Mouse (Mus musculus) adrenal gland, postnatal 36 days (tissue): ENCODE data around the gene Oscp1. TPM values are rescaled to one million over a fixed set of nuclear protein-coding genes. Genes with fewer than 3 reads are reported as not detected.
A peak's percentile ranks its signal among the peaks of the same experiment; 100 is the strongest.

ENCODE experiments used
- DNase-seq, 2 experiments: peaks; one replicate each; pipeline ENCODE4 v3.0.0; 2021; ENCODE audit warnings: mixed read lengths in 1 of 2
- long read RNA-seq, 2 experiments: library from polyadenylated mRNA; stranded (forward); transcript quantifications; one replicate each; pipeline ENCODE4 v2.0.0; 2021; ENCODE audit warnings: borderline sequencing depth in 2 of 2
- total RNA-seq, 2 experiments: library from RNA; stranded (reverse); gene quantifications; 2 replicates each; pipeline ENCODE4 v1.2.3; 2021

Gene Oscp1
- total RNA-seq: 10 to 100 TPM in 1 of 2 experiments, 1 to 10 TPM in 1; 9.7 to 15.2 TPM
- long read RNA-seq, experiment 1, full-length matches to known transcripts: 5 of 7 reads
- long read RNA-seq, experiment 1, partial matches to known transcripts: 1 of 7 reads
- long read RNA-seq, experiment 1, other reads (novel, unspliced or antisense): 1 of 7 reads
- long read RNA-seq, experiment 2, full-length matches to known transcripts: 2 of 3 reads
- long read RNA-seq, experiment 2, partial matches to known transcripts: 1 of 3 reads
- long read RNA-seq, experiment 2, other reads (novel, unspliced or antisense): 0 of 3 reads

DNA sequence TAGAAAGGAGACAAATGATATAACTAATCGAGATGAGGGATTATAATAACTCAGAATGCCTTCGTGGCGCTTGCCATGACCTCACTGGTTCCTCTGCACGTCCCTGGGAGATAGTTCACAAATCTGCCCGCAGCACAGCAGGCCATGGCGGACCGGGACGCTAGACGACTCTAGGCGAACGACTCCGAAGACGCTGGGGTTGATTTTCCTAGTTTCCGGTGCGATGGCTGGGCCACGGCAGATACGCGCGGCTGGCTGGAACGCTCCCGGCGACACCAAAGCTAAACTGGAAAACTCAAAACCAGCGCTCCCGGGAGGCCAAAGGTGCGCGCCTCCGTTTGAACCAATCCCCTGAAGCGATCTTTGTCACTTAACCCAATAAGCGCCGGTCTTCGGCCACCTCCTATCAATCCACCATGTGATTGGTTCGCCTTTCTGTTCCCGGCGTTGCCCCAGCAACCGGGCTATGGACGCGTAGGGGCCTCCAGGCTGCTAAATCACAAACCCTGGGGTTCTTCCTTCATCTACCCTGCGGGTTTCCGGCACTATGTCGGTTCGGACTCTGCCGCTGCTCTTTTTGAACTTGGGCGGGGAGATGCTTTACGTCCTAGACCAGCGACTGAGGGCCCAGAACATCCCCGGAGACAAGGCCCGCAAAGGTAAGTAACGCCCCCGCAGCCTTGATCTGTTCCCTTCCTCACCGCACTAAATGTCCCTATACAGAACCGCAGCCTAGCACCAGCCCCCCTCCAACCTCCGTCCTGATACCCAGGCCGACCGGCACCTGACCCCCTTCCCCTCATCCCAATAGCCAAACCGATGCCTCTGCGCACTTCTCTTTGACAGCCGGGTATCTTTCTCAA, at the start of gene Oscp1:
Gene Oscp1, plus strand, starts transcription at position 432 of the 863 bp plus-strand sequence.
- peak; percentile 90 to 91 for DNase-seq

DNA sequence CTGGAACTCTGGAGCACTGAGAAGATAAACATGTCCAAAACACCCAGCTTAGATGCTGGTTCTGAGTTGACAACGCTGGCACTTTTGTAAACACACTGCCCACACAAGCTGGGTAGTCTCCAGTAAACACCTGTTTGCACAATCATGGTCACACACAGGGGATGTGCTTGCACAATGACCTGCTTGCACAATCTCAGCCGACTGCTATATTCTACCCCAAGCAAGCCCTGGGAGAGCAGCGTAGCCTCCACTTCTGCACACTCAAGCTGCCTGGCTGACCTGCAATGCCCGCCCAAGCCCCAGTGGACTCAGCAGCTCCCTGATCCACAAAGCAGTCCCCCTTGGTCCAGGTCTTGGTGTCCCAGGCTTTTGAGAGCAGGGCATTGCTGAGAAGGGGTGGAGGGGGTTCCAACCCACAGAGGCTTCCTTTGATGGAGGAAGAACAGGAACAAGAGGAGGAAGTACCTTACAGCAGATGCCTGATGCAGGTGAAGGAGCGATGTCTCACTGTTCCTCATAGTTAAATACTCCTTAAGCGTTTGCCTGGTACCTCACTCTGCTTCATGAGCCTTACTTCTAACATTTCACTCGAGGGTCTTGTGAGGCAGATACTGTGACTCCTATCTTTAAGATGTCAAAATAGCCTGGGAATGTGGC, 40.6 kb upstream of the Oscp1 start:
- DNase-seq: no peak

DNA sequence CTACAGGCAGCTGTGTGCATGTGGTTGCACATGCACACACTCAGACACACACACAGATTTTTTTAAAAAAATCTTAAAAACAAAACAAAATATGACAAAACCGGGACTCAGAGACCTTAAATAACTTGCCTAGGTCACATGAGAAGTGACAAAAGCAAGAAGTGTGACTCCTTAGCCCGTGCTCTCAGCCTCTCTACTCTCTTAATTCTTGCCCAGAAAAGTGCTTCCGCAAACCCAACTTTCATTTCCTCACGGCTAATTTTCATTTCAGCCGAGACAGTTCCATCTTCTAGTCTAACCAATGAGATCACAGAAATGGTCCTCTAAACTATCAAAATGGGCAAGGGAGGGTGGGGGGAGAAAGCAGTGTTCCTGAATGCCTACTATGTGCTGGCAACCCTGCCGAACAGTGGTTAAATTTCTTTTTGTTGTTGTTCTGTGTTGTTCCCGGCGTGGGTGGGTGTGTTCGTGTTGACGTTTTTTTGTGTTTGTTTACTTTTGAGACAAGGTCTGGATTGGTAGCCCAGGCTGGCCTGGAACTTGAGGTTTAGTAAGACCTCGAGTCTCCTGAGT, 39.3 kb upstream of the Oscp1 start:
- no peak for DNase-seq

DNA sequence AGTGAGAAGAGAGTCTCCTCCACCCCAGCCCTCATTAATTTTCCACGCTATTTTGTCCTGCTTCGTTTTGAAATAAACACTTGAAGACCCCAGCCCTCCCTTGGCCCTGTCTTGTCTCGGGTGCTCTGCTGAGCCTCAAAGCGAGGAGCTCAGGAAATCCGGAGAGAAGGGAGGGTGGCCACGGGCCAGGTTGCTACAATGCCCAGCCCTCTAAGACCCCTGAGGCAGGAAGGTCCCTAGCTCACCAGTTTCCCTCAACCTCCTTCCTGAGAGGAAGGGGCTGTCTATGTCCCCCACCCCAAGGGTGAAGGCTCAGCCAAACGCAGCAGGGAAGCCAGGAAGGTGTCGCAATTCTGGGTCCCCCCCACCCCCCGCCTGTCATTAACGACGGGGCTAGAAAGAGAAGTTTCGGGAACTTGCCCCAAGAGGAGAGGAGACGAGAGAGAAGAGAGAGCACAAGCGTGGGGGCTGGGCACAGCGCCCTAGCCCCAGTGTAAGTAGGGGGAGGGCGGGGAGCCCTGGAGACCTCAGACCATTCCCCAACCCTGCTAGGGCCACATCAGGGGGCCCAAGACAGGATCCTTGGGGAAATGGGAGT, 34.0 kb upstream of the Oscp1 start, which contains the start of gene Csf3r:
Gene Csf3r, plus strand, starts transcription at position 248 of the 598 bp plus-strand sequence.
- no peak for DNase-seq

DNA sequence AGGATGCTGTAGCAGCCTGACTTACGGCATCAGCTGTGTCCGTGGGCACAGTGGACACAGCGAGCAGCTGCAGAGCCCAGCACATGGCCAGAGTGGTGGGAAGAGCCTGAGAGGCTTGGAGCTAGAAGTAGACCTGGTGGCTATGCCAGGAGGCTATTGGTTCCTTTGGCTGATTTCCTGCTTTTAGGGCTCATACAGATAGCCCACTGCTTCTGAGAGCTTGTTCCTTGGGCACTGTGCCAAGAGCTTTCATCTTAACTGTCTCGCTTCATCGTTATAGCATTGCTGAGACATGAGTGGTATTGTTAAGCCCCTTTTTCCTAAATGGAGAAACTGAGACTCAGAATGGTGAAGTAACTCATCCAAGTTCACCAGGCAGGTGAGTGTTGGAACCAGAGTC, 32.6 kb upstream of the Oscp1 start:
- no peak for DNase-seq

DNA sequence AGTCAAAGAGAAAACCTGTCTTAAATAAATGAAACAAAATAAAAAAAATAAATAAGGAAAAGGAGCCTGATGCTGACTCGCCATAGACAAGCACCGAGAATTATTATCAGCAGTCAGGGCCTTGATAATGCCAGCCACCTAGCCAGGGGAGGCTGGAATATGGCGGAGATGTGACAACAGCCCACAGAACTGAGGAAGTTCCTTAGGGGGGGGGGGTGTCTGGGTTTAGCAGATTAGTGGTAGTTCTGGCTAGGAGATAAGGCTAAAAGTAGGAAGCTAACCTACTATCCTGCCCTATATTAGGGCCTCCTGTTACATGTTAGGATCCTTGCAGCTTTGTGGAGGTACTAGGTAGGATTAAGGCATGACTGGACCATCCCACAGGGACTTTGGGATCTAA, 30.4 kb upstream of the Oscp1 start:
- DNase-seq: no peak

DNA sequence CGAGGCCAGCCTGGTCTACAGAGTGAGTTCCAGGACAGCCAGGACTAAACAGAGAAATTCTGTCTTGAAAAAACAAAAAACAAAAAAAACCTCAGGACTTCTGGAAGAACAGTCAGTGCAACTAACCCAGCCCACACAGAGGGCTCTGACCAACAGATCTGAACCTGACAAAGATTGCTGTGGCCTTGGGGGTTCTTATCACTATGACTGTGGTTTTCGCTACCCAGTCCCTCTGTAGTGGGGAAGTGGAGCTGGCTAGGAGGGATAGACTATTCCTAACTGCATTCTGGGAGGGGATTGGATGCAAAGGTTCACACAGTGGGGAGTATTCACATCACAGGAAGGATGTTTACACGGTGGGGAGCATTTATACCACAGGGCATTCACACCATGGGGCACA, 29.3 kb upstream of the Oscp1 start:
- DNase-seq: no peak

DNA sequence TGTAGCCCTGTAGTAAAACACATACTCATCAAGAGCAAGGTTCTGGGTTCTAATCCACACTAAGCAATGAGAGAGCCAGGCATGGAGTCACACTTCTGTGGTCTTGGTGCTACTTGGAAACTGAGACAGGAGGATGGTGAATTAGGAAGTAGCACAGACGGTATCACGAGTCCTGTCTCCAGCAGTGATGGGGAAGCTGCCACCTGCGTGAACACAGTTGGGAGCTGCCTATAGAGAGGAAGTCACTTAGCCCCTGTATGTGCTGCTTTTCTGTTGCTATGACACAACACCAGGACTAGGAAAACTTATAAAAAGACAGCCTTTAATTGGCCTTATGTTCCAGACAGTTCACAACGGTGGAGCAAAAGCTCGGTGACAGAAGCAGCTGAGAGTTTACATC, 27.7 kb upstream of the Oscp1 start:
- no peak for DNase-seq

DNA sequence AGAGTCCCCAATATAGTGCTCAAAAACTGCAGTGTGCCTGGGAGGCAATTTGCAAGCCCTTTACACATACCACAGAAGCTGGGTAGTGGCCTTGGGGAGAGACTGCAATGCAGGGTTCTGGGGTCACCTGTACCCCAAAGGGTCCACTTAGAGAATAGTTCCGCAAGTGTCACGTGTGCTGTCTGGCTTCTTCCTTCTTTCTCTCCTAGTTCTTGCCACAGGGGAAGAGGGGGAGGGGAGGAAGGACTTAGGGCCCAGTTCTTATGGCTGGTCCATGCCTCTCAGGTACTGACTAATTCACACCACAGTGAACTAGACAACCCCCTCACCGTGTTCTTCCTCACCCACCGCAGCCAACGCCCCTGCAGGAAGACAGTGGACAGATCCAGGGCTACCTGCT, 23.0 kb upstream of the Oscp1 start:
- DNase-seq: no peak

DNA sequence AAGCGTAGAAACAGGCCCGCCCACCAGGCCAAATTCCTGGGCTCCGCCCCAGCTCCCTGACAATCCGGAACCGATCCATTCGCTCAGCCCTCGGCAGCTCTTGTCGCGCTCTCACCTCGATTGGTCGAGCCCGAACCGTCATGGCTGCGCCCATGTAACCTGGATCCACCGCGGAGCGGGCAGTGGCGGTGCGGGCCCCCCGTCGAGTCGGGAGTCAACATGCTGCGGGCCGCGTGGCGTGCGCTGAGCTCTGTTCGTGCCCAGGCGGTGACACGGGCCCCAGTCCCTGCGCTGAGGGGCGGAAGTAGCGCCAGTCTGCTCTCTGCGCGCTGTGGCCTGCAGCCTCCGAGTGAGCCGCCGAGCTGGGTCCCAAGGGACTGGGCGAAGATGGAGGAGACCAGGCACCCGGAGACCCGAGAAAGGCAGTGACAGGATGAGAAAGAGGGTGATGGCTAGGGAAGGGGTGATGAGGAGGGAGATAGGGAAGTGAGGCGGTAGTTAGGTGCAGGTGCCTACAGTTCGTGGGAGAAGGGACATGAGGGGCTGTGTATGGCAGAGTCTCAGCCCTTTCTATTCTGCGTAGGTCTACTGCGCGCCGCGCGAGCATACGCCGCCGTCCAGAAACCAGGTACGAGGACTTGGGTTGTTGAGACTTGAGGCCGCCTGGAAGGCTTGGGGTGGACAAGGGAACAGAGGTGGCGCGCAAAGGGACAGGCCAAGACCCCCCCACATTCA, 11.3 kb upstream of the Oscp1 start, which contains the start of gene Mrps15:
Gene Mrps15, plus strand, starts transcription at position 75 of the 735 bp plus-strand sequence.
- peak; percentile 91 for DNase-seq

DNA sequence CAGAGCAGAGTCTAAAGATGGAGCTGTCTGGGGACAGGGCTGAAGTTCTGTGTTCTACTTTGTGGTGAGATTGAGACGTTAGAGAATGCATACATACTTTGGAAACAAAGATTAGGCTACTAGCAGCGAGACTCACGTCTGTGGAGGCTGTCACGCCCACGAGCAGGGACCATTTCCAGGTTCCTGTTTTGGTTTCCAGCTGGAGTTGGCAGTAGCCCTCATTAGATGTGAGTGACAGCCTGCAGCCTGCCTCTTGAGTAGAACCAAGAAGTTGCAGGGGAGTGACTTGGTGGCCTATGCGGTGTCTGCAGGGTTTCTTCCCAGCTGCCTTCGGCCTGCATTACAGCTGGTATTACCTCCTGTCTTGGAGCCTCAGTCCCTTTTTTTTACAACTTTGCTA, 6.7 kb upstream of the Oscp1 start:
- DNase-seq: no peak

DNA sequence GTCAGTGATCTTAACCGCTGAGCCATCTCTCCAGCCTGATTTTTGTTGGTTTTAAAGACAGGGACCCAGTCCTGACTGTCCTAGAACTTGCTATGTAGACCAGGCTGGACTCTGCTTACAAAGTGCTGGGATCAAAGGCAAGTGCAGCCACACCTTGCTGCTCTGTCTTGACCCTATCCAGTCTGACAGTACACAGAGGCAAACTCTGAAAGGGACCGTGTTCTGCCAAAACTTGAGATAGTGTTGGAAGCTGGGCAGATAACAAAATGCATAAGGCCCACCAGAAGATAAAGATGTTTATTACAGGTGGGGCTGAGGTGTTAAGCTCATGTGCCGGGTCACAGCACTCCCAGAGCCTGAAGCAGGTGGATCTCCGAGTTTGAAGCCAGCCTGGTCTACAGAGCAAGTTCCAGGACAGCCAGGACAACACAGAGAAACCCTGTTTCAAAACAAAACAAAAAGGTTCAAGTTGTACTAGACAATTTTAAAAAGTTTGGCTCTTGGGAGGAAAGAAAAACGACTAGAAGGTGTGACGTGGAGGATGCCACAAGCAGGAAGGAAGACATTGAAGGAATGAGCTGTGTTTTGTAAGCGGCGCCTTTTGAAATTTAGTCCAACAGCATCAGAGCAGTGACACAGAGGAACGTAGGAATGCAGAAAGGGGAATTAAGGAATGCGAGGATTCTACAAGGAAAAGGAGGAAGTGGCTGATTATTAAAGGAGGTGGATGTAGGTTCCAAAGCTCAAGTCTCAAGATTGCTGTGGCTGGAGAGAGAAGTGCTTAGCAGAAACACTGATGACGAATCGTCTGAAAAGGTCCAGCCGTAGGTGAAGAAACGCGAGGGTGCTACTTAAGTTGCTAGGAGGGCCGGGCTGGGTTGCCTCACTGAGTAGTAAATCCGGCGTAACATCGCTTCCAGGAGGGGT, 895 bp upstream of the Oscp1 start:
- no peak for DNase-seq

DNA sequence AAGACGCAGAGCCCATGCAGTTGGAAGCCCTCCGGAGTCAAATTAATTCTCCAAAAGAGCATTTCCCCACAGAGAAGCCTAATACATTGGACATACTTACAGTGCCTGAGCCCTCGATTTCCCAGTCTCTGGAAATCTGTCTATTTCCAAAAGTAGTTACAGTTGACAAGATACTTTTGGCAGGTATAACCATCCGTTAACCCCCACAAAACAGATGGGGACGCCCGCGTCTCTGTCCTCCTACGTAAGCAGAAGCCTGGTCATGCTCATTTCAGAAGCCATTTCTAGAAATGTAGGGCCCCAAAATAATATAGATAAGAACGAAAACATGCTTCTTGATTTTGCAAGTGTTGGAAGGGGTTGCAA, 615 bp downstream of the Oscp1 start:
- DNase-seq: no peak

DNA sequence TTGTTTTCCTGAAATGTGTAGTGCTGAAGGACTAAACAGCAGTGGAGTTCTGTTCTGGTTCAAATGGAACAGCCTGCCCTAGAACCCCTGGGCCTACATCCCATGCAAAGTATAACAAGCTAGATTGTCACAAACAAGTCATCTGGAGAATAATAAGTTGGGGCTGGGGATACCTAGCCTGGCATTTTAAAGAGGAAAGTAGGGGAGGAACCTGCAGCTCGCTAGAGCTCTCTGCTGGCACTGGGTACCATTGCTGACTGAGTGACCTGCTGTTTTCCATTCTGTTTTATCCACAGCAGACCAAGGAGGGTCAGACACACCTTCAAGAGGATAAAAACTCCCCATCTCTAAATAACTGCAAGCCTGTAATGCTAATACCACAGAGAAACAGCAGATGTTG, 4.5 kb downstream of the Oscp1 start:
- DNase-seq: no peak

DNA sequence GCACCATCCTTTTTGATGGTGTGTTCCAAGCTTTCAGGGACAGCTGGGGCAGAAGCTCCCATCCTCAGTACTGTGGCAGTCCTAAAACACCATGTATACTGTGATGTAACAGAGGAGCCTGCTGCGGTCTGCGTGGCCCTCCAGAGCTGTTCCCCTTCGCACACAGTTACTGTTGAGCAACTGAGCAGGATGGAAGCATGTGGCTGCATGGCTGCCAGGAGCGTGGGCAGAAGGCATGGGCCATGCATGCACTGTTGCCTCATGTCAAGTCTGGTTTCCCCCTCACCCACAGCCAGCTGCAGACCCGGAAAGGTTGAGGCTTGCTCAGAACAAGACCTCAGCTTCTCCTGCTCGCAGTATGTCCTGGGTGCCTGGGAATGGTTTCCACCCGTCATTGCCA, 6.9 kb downstream of the Oscp1 start:
- no peak for DNase-seq

DNA sequence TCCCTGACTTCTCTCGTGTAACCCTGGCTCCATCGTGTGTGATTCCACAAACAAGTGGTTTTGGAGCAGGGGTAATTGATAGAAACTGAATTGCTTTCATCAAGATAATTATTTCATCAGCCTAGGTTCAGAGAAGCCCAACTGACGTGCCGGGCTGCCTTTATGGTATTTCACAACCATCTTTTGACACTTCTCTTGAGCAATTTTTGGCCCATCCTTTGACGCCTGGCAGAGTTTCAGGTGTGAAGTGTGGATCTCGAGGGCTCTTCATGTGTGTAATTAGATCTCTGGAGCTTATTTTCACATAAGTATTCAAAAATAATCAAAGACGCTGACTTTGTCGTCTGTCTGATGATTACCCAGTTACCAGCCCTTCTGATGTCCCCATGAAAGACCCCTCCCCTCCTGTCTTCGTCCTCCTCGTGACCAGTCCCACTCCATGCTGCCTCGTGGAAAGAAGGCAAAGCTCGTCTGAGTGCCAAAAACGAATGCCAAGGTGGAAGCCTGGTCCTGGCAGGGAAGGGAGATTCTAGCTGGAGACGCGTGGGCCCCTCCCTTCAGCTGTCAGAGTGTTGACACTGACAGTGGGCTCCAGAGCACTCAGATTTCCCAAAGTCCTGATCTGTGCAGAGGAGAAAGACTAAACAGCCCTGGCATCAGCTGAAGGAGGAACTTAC, 9.2 kb downstream of the Oscp1 start:
- DNase-seq: no peak

DNA sequence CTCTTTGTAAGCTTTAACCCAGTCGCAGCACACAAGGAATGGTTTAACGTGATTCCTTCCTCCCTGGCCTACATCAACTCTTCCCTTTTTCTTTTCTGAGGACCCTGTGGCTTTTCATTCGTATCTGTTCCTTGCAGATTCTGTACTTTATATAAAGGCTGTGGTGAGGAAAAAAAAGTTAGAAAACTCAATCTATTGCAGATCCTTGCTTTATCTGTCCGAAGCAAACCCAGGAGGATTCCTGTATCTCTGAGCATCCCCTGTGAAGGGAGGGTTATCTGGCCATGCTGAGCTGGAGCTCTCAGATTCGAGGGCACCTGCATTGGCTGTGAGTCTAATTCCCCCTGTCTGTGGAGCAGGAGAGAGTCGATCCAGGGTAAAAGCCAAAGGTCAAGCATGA, 10.5 kb downstream of the Oscp1 start:
- no peak for DNase-seq

DNA sequence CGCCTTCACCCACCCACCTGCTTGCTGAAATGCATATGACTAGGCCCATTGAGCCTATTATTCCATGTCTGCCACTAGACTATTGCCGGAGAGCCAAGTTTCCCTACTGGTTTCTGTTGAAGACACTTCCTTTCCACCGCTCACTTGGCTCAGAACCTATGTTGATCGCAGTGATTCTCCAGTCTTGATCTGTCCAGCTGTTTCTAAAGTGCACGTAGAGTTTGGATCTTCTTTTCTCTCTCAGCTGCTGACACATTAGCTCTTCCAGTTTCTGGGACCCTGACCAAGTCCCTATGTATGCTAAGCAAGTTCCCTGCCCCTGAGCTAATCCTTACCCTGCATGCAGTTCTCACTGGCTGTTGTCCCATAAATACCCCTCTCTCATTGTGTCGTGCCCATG, 19.5 kb downstream of the Oscp1 start:
- no peak for DNase-seq

DNA sequence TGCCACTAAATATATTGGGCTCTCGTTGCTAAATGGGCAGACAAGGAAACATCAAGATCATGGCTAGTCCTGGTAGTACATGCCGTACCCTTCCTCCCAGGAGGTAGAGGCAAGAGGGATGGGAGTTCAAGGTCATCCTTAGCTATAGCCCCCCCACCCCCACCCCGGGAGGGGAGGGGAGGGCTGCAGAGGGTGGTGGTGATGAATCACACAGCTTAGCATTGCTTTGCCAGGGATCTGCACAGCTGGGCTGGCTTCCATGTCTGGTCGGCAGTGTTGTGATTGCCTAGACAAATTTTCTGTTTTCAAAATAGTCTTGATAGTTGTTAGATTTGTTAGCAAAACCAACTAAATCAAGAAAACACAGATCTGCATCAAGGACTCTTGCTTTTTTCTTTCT, 20.9 kb downstream of the Oscp1 start:
- DNase-seq: peak; percentile 35 to 68

DNA sequence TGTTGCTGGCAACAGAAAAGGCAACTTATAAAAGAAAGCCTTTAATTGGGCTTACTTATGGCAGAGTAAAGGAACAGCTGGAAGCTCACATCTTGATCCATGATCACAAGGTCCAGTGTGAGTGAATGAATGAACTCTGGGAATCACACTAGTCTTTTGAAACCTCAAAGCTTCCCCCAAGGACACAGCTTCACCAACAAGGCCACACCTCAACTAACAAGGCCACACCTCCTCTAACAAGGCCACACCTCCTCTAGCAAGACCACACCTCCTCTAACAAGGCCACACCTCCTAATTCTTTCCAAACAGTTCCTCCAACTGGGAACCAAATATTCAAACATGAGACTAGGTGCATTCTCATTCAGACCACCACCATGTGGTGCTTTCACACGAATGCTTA, 23.2 kb downstream of the Oscp1 start:
- DNase-seq: no peak
